ENCODE assay signal across 9 mouse cellular contexts in the genomic region with DNA sequence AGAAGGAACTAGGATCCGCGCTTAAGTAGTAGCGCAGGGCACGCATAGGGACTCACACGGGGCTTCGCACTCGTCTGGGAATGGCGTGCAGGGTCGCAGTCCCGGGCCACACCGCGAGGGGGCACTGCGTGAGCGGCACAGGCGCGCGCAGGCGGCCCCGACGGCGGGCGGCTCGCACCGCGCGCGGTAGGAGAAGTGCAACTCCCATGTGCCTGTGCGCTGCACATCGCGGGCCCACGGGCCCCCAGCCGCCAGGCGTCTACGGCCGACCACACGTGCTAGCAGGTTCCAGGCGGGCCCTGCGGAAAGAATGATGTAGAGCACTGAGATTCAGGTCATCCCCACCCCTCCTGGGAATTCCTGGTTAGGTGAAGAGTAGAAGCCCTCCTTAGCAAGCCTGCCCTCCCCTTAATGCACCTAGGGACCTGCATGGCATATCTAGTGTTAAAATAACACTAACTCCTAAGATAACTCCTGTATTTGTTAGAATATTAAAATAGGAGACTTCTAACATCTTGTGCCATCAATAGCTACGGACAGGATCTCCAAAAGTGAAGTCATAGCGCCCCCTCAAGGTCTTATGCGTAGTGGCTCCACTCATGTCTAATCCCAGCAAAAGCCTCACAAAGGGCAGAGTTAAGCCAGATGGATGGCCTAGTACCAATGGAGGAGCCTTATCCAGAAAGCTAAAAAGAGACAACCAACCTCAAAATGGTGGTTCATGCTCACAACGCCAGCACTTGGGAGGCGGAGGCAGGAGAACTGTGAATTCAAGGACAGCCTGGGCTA. TPM values are rescaled to one million over a fixed set of nuclear protein-coding genes. Genes with fewer than 3 reads are reported as not detected.
A peak's percentile ranks its signal among the peaks of the same experiment; 100 is the strongest.
DNase-seq lines count a peak whose midpoint lies in the region; ATAC-seq lines count a peak whose summit lies in the region.
"Had no signal": no experiment of that assay in that cellular context is flagged by ENCODE, and none has a peak within 500 bp of the region (broad histone marks: within the 10 kb centered on the region; RNA-seq: fewer than 3 reads in every experiment).

No protein-coding gene starts in this region.

- 20% methylated on average over 43 of the region's 43 CpGs for WGBS in intestine, embryonic 16.5 days
- WGBS in liver, embryonic 12.5 days (ENCODE audit: insufficient replicate concordance): 22% methylated on average over 43 of the region's 43 CpGs
- 14% methylated on average over 43 of the region's 43 CpGs for WGBS in neural tube, embryonic 14.5 days

- peak overlapping the region; percentile 30; the same call in 1 of the 2 replicates for H3K9ac ChIP-seq in intestine, embryonic 16.5 days (ENCODE audit: low read depth, low read length)
- no peak overlapping the region for H3K9ac ChIP-seq in liver, embryonic 12.5 days
- peak overlapping the region; percentile 21 for H3K9ac ChIP-seq in neural tube, embryonic 14.5 days (replicated peaks; ENCODE audit: low read depth, low read length)

- peak overlapping the region; percentile 21 for H3K4me3 ChIP-seq in intestine, embryonic 16.5 days (ENCODE audit: low read length)
- no peak overlapping the region for H3K4me3 ChIP-seq in liver, embryonic 12.5 days
- no peak overlapping the region for H3K4me3 ChIP-seq in neural tube, embryonic 14.5 days (ENCODE audit: low read depth, low read length)
- H3K4me3 ChIP-seq: erythroblast, embryonic 14.5 days had no signal

- peaks cover 50% of the 10 kb centered on the region for H3K27me3 ChIP-seq in intestine, embryonic 16.5 days (replicated peaks; ENCODE audit: control insufficient read depth, insufficient read depth, low read length)
- peaks cover 93% of the 10 kb centered on the region for H3K27me3 ChIP-seq in liver, embryonic 12.5 days (replicated peaks)
- 0 out of 2 replicates have a peak, but pooled peaks cover 2% of the 10 kb centered on the region for H3K27me3 ChIP-seq in neural tube, embryonic 14.5 days (ENCODE audit: control insufficient read depth, insufficient read depth, low read length)

- DNase-seq in kidney, adult 18-20 months: peak; percentile 44
- no peak for DNase-seq in kidney, adult 11 months
- DNase-seq in brain, adult 2 months (ENCODE audit: low read depth, low spot score): peak; percentile 89
- peak; percentile 20 for DNase-seq in fibroblast of lung, adult 2 months (ENCODE audit: low read depth)
- DNase-seq in ovary, adult 18-20 months (ENCODE audit: low spot score): no peak

- no peak overlapping the region for H3K27ac ChIP-seq in intestine, embryonic 16.5 days (ENCODE audit: low read length)
- H3K27ac ChIP-seq in liver, embryonic 12.5 days: no peak overlapping the region
- H3K27ac ChIP-seq in neural tube, embryonic 14.5 days (ENCODE audit: low read depth, low read length): no peak overlapping the region

- H3K4me2 ChIP-seq in intestine, embryonic 16.5 days (ENCODE audit: low read depth, low read length): peak overlapping the region; percentile 37
- H3K4me2 ChIP-seq in liver, embryonic 12.5 days: peak overlapping the region; percentile 29; the same call in 1 of the 2 replicates
- peak overlapping the region; percentile 35 for H3K4me2 ChIP-seq in neural tube, embryonic 14.5 days (ENCODE audit: low read depth, low read length)

- no peak; the same call in 1 of the 2 replicates for ATAC-seq in intestine, embryonic 16.5 days
- ATAC-seq in liver, embryonic 12.5 days: no peak
- 0 out of 2 replicates have a peak, but pooled peaks have one; percentile 3 for ATAC-seq in neural tube, embryonic 14.5 days (ENCODE audit: low read depth)

- no peaks in the 10 kb centered on the region for H3K36me3 ChIP-seq in intestine, embryonic 16.5 days (ENCODE audit: control insufficient read depth, insufficient read depth, low read length)
- no peaks in the 10 kb centered on the region for H3K36me3 ChIP-seq in liver, embryonic 12.5 days
- no peaks in the 10 kb centered on the region for H3K36me3 ChIP-seq in neural tube, embryonic 14.5 days (ENCODE audit: control insufficient read depth, insufficient read depth, low read length)

- peaks cover 17% of the 10 kb centered on the region for H3K4me1 ChIP-seq in intestine, embryonic 16.5 days (ENCODE audit: control insufficient read depth, insufficient read depth, low read length)
- peaks cover 28% of the 10 kb centered on the region for H3K4me1 ChIP-seq in liver, embryonic 12.5 days
- 0 out of 2 replicates have a peak, but pooled peaks cover 3% of the 10 kb centered on the region for H3K4me1 ChIP-seq in neural tube, embryonic 14.5 days (ENCODE audit: control insufficient read depth, insufficient read depth, low read length)

- H3K9me3 ChIP-seq in intestine, embryonic 16.5 days (ENCODE audit: control insufficient read depth, low read length): no peaks in the 10 kb centered on the region
- H3K9me3 ChIP-seq in liver, embryonic 12.5 days (replicated peaks): no peaks in the 10 kb centered on the region
- H3K9me3 ChIP-seq in neural tube, embryonic 14.5 days (ENCODE audit: control insufficient read depth, low read length): no peaks in the 10 kb centered on the region

RNA-seq across cellular contexts. Expression of a gene that starts 3.0 kb away (rescaled TPM):
- polyA plus RNA-seq in intestine, embryonic 16.5 days (2015; fragmentation: Nextera tagmentation; extraction: Ambion mirVana): 2.3 and 3.3 TPM in 2 replicates
- polyA plus RNA-seq in liver, embryonic 12.5 days (2016; fragmentation: Nextera tagmentation; extraction: Ambion mirVana): 0.10 and 0.31 TPM in 2 replicates
- 21.2 and 21.8 TPM in 2 replicates for polyA plus RNA-seq in neural tube, embryonic 14.5 days (2014; fragmentation: Nextera tagmentation; extraction: Ambion mirVana)
- polyA plus RNA-seq: erythroblast, embryonic 14.5 days had no signal

RNA-seq across cellular contexts. Expression of a gene that starts 8.0 kb away (rescaled TPM):
- 0.21 TPM in 1 of 2 replicates, not detected in the other for polyA plus RNA-seq in intestine, embryonic 16.5 days (2015; fragmentation: Nextera tagmentation; extraction: Ambion mirVana)
- polyA plus RNA-seq in liver, embryonic 12.5 days (2016; fragmentation: Nextera tagmentation; extraction: Ambion mirVana): not detected in 2 replicates
- polyA plus RNA-seq in neural tube, embryonic 14.5 days (2014; fragmentation: Nextera tagmentation; extraction: Ambion mirVana): 0.70 and 1.5 TPM in 2 replicates
- polyA plus RNA-seq: erythroblast, embryonic 14.5 days had no signal

RNA-seq across cellular contexts. Expression of a gene that starts 12.8 kb away (rescaled TPM):
- polyA plus RNA-seq in intestine, embryonic 16.5 days (2015; fragmentation: Nextera tagmentation; extraction: Ambion mirVana): 161 and 174 TPM in 2 replicates
- 137 and 146 TPM in 2 replicates for polyA plus RNA-seq in liver, embryonic 12.5 days (2016; fragmentation: Nextera tagmentation; extraction: Ambion mirVana)
- polyA plus RNA-seq in neural tube, embryonic 14.5 days (2014; fragmentation: Nextera tagmentation; extraction: Ambion mirVana): 132 and 139 TPM in 2 replicates

RNA-seq across cellular contexts. Expression of a gene that starts 21.5 kb away (rescaled TPM):
- polyA plus RNA-seq in intestine, embryonic 16.5 days (2015; fragmentation: Nextera tagmentation; extraction: Ambion mirVana): 5.7 and 6.2 TPM in 2 replicates
- polyA plus RNA-seq in liver, embryonic 12.5 days (2016; fragmentation: Nextera tagmentation; extraction: Ambion mirVana): 3.6 and 3.7 TPM in 2 replicates
- polyA plus RNA-seq in neural tube, embryonic 14.5 days (2014; fragmentation: Nextera tagmentation; extraction: Ambion mirVana): 33.5 and 33.9 TPM in 2 replicates

RNA-seq across cellular contexts. Expression of a gene that starts 31.4 kb away (rescaled TPM):
- polyA plus RNA-seq in intestine, embryonic 16.5 days (2015; fragmentation: Nextera tagmentation; extraction: Ambion mirVana): 0.77 and 0.98 TPM in 2 replicates
- polyA plus RNA-seq in liver, embryonic 12.5 days (2016; fragmentation: Nextera tagmentation; extraction: Ambion mirVana): 4.6 and 5.4 TPM in 2 replicates
- 7.8 and 7.9 TPM in 2 replicates for polyA plus RNA-seq in neural tube, embryonic 14.5 days (2014; fragmentation: Nextera tagmentation; extraction: Ambion mirVana)

Comparison
In these comparisons a context has a peak if more than half of its experiments do, and no peak if none do; other contexts are left out.
1. DNase-seq: peak in kidney, adult 18-20 months (single experiment), brain, adult 2 months (single experiment) and fibroblast of lung, adult 2 months (single experiment); none in kidney, adult 11 months (single experiment) and ovary, adult 18-20 months (single experiment).
2. Peak in every context shown above with its lines, with median percentiles within 50 percentile points of each other: H3K4me2 ChIP-seq.